Mouse (Mus musculus): ENCODE measurements around the gene Kat6b. TPM values are rescaled to one million over a fixed set of nuclear protein-coding genes. Genes with fewer than 3 reads are reported as not detected.

The Kat6b gene
- polyA plus RNA-seq (2015; fragmentation: Nextera tagmentation; extraction: Ambion mirVana) = 18.6 and 20.0 TPM in 2 replicates

- Histone ChIP-seq H3K9ac (no peak within 1 kb of the TSS), H3K4me1 (replicated peaks) (no peaks in the 10 kb centered on the region), H3K36me3 (no peaks in the 10 kb centered on the region), H3K4me2 (no peak within 1 kb of the TSS), H3K27ac (no peak within 1 kb of the TSS), H3K27me3 (no peaks in the 10 kb centered on the region), H3K9me3 (no peaks in the 10 kb centered on the region), H3K4me3 (no peak within 1 kb of the TSS)
- no peak for ATAC-seq (ENCODE audit: low FRiP score)
- 98% methylated on average over 7 of the region's 7 CpGs for WGBS
Observed at GRCm38 (mm10) chr14:21481231-21481630, at the start of gene Kat6b. TSS of gene Kat6b (plus strand) at chr14:21481434.

- no peak overlapping the region for H3K4me2 ChIP-seq
- no peaks in the 10 kb centered on the region for H3K27me3 ChIP-seq
- no peak overlapping the region for H3K4me3 ChIP-seq
- H3K4me1 ChIP-seq (replicated peaks) = 0 out of 2 replicates have a peak, but pooled peaks cover 4% of the 10 kb centered on the region
- ATAC-seq (ENCODE audit: low FRiP score) = no peak
- no peaks in the 10 kb centered on the region for H3K9me3 ChIP-seq
- H3K27ac ChIP-seq = no peak overlapping the region
- 89% methylated on average over 4 of the region's 4 CpGs for WGBS
- H3K9ac ChIP-seq = no peak overlapping the region
- H3K36me3 ChIP-seq = no peaks in the 10 kb centered on the region
Observed at GRCm38 (mm10) chr14:21433415-21433814, 47.8 kb upstream of the Kat6b start.

- WGBS = 87% methylated on average over 5 of the region's 5 CpGs
- ATAC-seq (ENCODE audit: low FRiP score) = no peak
- Histone ChIP-seq H3K4me2 (no peak overlapping the region), H3K4me1 (replicated peaks) (0 out of 2 replicates have a peak, but pooled peaks cover 4% of the 10 kb centered on the region), H3K27me3 (no peaks in the 10 kb centered on the region), H3K9ac (no peak overlapping the region), H3K27ac (no peak overlapping the region), H3K9me3 (no peaks in the 10 kb centered on the region), H3K36me3 (no peaks in the 10 kb centered on the region), H3K4me3 (no peak overlapping the region)
Observed at GRCm38 (mm10) chr14:21433995-21434394, 47.2 kb upstream of the Kat6b start.

- Histone ChIP-seq H3K4me3 (no peak overlapping the region), H3K4me2 (no peak overlapping the region), H3K27ac (no peak overlapping the region), H3K27me3 (no peaks in the 10 kb centered on the region), H3K4me1 (replicated peaks) (peaks cover 4% of the 10 kb centered on the region; the same call in 1 of the 2 replicates), H3K9me3 (no peaks in the 10 kb centered on the region), H3K9ac (no peak overlapping the region), H3K36me3 (no peaks in the 10 kb centered on the region)
- WGBS = 67% methylated on average over 9 of the region's 9 CpGs
- no peak for ATAC-seq (ENCODE audit: low FRiP score)
Observed at GRCm38 (mm10) chr14:21434686-21435085, 46.5 kb upstream of the Kat6b start.

- no peaks in the 10 kb centered on the region for H3K9me3 ChIP-seq
- ATAC-seq (ENCODE audit: low FRiP score) = no peak
- WGBS = 62% methylated on average over 4 of the region's 4 CpGs
- H3K9ac ChIP-seq = no peak overlapping the region
- no peaks in the 10 kb centered on the region for H3K27me3 ChIP-seq
- H3K4me1 ChIP-seq (replicated peaks) = peaks cover 7% of the 10 kb centered on the region; the same call in 1 of the 2 replicates
- no peak overlapping the region for H3K4me3 ChIP-seq
- H3K4me2 ChIP-seq = no peak overlapping the region
- no peaks in the 10 kb centered on the region for H3K36me3 ChIP-seq
- H3K27ac ChIP-seq = no peak overlapping the region
Observed at GRCm38 (mm10) chr14:21439785-21440184, 41.4 kb upstream of the Kat6b start.

GRCm38 (mm10) chr14:21440526-21440925, 40.7 kb upstream of the Kat6b start:
- H3K9ac ChIP-seq = no peak overlapping the region
- H3K9me3 ChIP-seq = no peaks in the 10 kb centered on the region
- no peak overlapping the region for H3K4me3 ChIP-seq
- H3K27ac ChIP-seq = no peak overlapping the region
- no peak overlapping the region for H3K4me2 ChIP-seq
- H3K36me3 ChIP-seq = no peaks in the 10 kb centered on the region
- ATAC-seq (ENCODE audit: low FRiP score) = no peak
- 95% methylated on average over 2 of the region's 2 CpGs for WGBS
- peaks cover 5% of the 10 kb centered on the region; the same call in 1 of the 2 replicates for H3K4me1 ChIP-seq (replicated peaks)
- H3K27me3 ChIP-seq = no peaks in the 10 kb centered on the region

- no peaks in the 10 kb centered on the region for H3K36me3 ChIP-seq
- H3K27ac ChIP-seq = no peak overlapping the region
- no peak overlapping the region for H3K4me2 ChIP-seq
- no peaks in the 10 kb centered on the region for H3K27me3 ChIP-seq
- H3K4me3 ChIP-seq = no peak overlapping the region
- H3K9me3 ChIP-seq = no peaks in the 10 kb centered on the region
- peaks cover 5% of the 10 kb centered on the region; the same call in 1 of the 2 replicates for H3K4me1 ChIP-seq (replicated peaks)
- WGBS = 79% methylated on average over 10 of the region's 10 CpGs
- no peak for ATAC-seq (ENCODE audit: low FRiP score)
- no peak overlapping the region for H3K9ac ChIP-seq
Observed at GRCm38 (mm10) chr14:21441772-21442533, 39.3 kb upstream of the Kat6b start.

GRCm38 (mm10) chr14:21452581-21452980, 28.7 kb upstream of the Kat6b start:
- Histone ChIP-seq H3K4me1 (replicated peaks) (0 out of 2 replicates have a peak, but pooled peaks cover 2% of the 10 kb centered on the region), H3K36me3 (no peaks in the 10 kb centered on the region), H3K4me2 (no peak overlapping the region), H3K4me3 (no peak overlapping the region), H3K27me3 (no peaks in the 10 kb centered on the region), H3K27ac (no peak overlapping the region), H3K9ac (no peak overlapping the region), H3K9me3 (no peaks in the 10 kb centered on the region)
- no peak for ATAC-seq (ENCODE audit: low FRiP score)
- 63% methylated on average over 4 of the region's 4 CpGs for WGBS

- no peaks in the 10 kb centered on the region for H3K9me3 ChIP-seq
- no peak for ATAC-seq (ENCODE audit: low FRiP score)
- no peaks in the 10 kb centered on the region for H3K4me1 ChIP-seq (replicated peaks)
- no peaks in the 10 kb centered on the region for H3K27me3 ChIP-seq
- no peak overlapping the region for H3K4me3 ChIP-seq
- 83% methylated on average over 2 of the region's 2 CpGs for WGBS
- no peak overlapping the region for H3K9ac ChIP-seq
- no peak overlapping the region for H3K27ac ChIP-seq
- no peaks in the 10 kb centered on the region for H3K36me3 ChIP-seq
- H3K4me2 ChIP-seq = no peak overlapping the region
Observed at GRCm38 (mm10) chr14:21453896-21454295, 27.3 kb upstream of the Kat6b start.

GRCm38 (mm10) chr14:21455654-21456350, 25.4 kb upstream of the Kat6b start:
- Histone ChIP-seq H3K4me1 (replicated peaks) (no peaks in the 10 kb centered on the region), H3K27me3 (no peaks in the 10 kb centered on the region), H3K9me3 (no peaks in the 10 kb centered on the region), H3K36me3 (no peaks in the 10 kb centered on the region), H3K4me3 (no peak overlapping the region), H3K27ac (no peak overlapping the region), H3K9ac (no peak overlapping the region), H3K4me2 (no peak overlapping the region)
- no peak for ATAC-seq (ENCODE audit: low FRiP score)
- 90% methylated on average over 7 of the region's 7 CpGs for WGBS

- ATAC-seq (ENCODE audit: low FRiP score) = no peak
- no peak overlapping the region for H3K27ac ChIP-seq
- no peak overlapping the region for H3K4me2 ChIP-seq
- H3K36me3 ChIP-seq = no peaks in the 10 kb centered on the region
- H3K4me1 ChIP-seq (replicated peaks) = no peaks in the 10 kb centered on the region
- no peak overlapping the region for H3K4me3 ChIP-seq
- H3K9me3 ChIP-seq = no peaks in the 10 kb centered on the region
- H3K9ac ChIP-seq = no peak overlapping the region
- H3K27me3 ChIP-seq = no peaks in the 10 kb centered on the region
Observed at GRCm38 (mm10) chr14:21456526-21456925, 24.7 kb upstream of the Kat6b start.

GRCm38 (mm10) chr14:21457876-21458275, 23.4 kb upstream of the Kat6b start:
- no peak for ATAC-seq (ENCODE audit: low FRiP score)
- Histone ChIP-seq H3K4me2 (no peak overlapping the region), H3K4me1 (replicated peaks) (no peaks in the 10 kb centered on the region), H3K27ac (no peak overlapping the region), H3K9me3 (no peaks in the 10 kb centered on the region), H3K27me3 (no peaks in the 10 kb centered on the region), H3K36me3 (no peaks in the 10 kb centered on the region), H3K9ac (no peak overlapping the region), H3K4me3 (no peak overlapping the region)
- WGBS = 78% methylated on average over 5 of the region's 5 CpGs

All from hindbrain, embryonic 13.5 days (tissue).